Mouse (Mus musculus) left cerebral cortex, postnatal 10 days (tissue): Measurements from ENCODE around the gene A530032D15Rik. TPM values are rescaled to one million over a fixed set of nuclear protein-coding genes. Genes with fewer than 3 reads are reported as not detected.
"Not testable (repeated sequence)": the region's sequence is repeated elsewhere in the genome, so short reads cannot be mapped to it uniquely, and the experiment has no call there.

ENCODE experiments used
- DNase-seq, 2 experiments: peaks; one replicate each; pipeline ENCODE4 v3.0.0; 2021 to 2022; ENCODE audit warnings: low spot score in 2 of 2, mixed read lengths in 1 of 2; ENCODE audit errors: extremely low spot score in 1 of 2
- intact Hi-C: fragments of 180-260 bp; cut with DNase I; formaldehyde crosslinking; loops from one replicate; pipeline ENCODE4 v1.15.1; 2025
- total RNA-seq, 2 experiments: library from RNA; stranded (reverse); gene quantifications; 2 replicates each; pipeline ENCODE4 v1.2.3; 2021

Gene A530032D15Rik
- total RNA-seq, 2 experiments from 2014 or later, result not detected

DNA sequence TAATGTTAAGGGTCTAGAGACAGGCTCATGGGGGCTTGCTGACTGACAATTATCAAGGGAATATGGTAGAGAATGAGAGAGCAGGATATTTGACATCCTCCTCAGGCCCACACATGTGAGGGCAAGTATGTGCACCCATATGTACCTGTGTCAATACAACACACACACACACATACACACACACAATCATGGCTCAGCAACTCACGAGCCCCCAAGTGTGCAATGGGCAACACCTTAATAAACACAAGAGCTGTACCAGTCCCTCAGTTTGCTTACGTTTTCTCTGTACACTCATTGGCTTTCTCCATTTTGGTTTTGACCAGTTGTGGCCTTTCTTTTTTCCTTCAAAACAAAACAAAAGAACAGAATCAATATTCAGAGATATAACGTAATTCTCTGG is 24.9 kb downstream of the A530032D15Rik start:
- DNase-seq, intact Hi-C loops: not testable (repeated sequence)

DNA sequence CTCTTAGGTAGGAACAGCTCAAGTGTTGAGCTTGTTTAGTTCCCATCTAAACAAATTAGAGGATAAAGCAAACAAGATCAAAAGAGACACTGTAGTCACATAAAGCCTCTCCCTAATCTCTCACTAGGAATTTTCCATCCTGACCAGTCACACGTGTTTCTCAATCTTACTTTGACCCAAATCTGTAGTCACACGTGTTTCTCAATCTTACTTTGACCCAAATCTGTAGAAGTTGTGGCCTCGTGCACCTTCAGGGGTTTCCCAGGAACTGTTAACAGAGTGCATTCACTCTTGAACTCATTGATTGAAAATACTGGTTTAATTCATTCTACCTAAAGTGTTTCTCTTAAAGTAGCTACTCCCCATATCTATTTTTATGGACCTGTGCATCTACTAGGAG is 36.6 kb downstream of the A530032D15Rik start:
- intact Hi-C loops, DNase-seq: not testable (repeated sequence)

DNA sequence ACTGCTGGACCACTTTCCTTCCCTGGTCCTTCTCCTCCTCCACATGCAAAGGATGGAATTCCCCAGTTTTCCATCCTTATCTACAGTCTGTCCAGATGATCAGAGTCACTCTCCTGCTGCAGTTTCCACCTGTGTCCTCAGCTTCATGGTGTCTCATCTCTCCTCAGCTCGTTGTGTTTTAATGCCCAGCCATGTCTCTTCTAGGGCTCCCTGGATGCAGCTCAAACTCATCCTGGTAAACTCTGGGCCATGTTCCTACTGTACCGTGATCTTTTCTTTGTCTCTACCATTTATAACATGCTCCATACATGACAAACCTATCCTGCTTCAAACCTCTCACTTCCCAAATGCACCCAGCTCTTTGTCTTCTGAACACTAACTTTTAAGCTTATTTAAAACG is 38.0 kb downstream of the A530032D15Rik start:
- intact Hi-C loops, DNase-seq: not testable (repeated sequence)

DNA sequence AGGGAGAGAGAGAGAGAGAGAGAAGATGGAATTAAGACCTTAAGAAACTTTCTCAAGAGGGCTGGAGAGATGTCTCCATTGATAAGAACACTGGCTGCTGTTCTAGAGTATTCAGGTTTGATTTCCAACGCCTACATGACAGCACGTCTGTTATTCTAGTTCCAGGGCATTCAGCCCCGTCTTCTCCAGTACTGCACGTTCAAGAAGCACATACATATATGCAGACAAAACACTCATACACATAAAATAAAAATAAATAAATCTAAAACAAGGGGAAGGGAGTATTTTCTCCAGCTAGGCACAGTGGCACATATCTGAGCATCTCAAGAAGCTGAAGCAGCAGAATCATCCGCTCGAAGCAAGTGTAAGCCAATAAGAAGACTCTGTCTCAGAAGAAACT is 73.9 kb downstream of the A530032D15Rik start:
- intact Hi-C loops, DNase-seq: not testable (repeated sequence)

DNA sequence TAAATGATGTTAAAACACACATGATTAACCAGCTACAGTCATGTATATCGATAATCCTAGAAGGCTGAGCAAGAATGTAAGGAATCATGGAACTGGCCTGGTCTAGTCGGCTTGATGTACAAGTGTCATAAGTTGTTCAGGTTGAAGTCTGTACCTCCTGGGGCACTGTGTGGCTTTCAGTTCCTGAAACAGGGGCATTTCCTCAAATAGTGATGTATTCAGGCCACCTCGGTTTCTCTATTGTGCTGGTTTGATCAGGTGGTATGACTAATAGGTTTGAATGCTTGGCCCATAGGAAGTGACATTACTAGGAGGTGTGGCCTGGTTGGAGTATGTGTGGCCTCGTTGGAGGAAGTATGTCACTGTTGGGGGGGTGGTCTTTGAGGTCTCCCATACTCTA is 75.3 kb downstream of the A530032D15Rik start:
- DNase-seq, intact Hi-C loops: not testable (repeated sequence)

DNA sequence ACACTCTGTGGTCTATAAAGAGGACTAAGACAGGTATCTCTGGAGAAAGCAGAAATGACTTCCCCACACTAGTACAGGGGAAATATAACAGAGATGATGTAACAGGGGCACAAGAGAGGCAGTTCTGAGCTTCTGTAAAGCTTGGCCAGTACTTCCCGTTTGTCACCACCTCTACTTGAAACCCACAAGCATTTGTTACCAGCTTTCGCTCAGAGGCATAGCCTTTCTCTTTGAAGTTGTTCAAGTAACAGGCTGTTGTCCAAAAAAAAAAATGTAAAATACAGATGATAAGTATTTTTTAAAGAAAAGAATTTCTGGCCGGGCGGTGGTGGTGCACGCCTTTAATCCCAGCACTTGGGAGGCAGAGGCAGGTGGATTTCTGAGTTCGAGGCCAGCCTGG is 76.0 kb downstream of the A530032D15Rik start:
- intact Hi-C loops, DNase-seq: not testable (repeated sequence)

Other genes starting within 250 kb of the A530032D15Rik start
- gene Slc16a14, start 174.7 kb downstream of the A530032D15Rik start, total RNA-seq, result 10 to 100 TPM; 35.7 to 37.1 TPM
- gene Gm10553, start 9.7 kb downstream of the A530032D15Rik start, total RNA-seq, result not detected
- under 1 TPM in 1 of 2 experiments, not detected in 1; 0.69 TPM for gene C130026I21Rik, start 160.7 kb upstream of the A530032D15Rik start, total RNA-seq